Mouse (Mus musculus) liver, postnatal 0 days (tissue): ENCODE data around the gene Olfr288.

ENCODE experiments used
- CTCF ChIP-seq: sonication (generic); IDR thresholded peaks from 2 replicates; pipeline ENCODE4 v1.5.1; 2016; ENCODE audit warnings: antibody characterized with exemption, low read depth
- EP300 ChIP-seq: IDR thresholded peaks from 2 replicates; pipeline ENCODE4 v1.6.1; 2016; ENCODE audit warnings: antibody characterized with exemption, low read depth, mild to moderate bottlenecking

- TF ChIP-seq CTCF (no peak), EP300 (no peak)
Measured at GRCm38 (mm10) chr15:98157253-98157652, 38.1 kb downstream of the Olfr288 start.
